Mouse (Mus musculus): ENCODE results near the gene Scd1. TPM values are rescaled to one million over a fixed set of nuclear protein-coding genes. Genes with fewer than 3 reads are reported as not detected.

The Scd1 gene
- total and polyA plus RNA-seq, 3 experiments = 225 to 314 (median 244) TPM

DNA sequence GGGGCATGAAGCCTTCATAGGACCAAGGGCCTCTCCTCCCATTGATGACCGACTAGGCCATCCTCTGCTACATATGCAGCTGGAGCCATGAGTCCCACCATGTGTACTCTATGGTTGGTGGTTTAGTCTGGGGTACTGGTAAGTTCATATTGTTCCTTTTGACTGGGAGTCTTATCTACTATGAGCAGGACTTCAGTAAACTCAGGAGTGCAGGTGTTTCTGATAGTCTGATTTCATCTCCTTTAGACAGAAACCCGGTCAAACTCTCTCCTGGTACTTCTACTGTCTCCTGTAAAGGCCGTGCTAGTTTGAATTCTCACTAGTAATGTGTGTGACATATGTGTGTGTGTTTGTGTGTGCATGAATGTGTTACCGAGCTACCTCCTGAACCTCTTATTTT, 41.9 kb downstream of the Scd1 start:
- Histone ChIP-seq H3K9ac (ENCODE audit: insufficient read depth, low read depth) (no peak overlapping the region), H3K27me3 (replicated peaks) (no peaks in the 10 kb centered on the region), H3K79me2 (replicated peaks; ENCODE audit: control insufficient read depth, extremely low read depth, insufficient read depth, poor library complexity, severe bottlenecking) (no peaks in the 10 kb centered on the region), H3K9me3 (replicated peaks; ENCODE audit: low read length) (no peaks in the 10 kb centered on the region), H3K36me3 (replicated peaks in 1 of 2; ENCODE audit: control insufficient read depth in 1 of 2, insufficient read depth in 1 of 2, low read length in 1 of 2) (no peaks in the 10 kb centered on the region), H3K27ac (ENCODE audit: insufficient read depth, low read depth) (no peak overlapping the region), H3K4me1 (ENCODE audit: control insufficient read depth in 1 of 2, insufficient read depth in 2 of 2) (peaks cover 0 to 33% of the 10 kb centered on the region in 2 experiments; a peak in 2 of 4 replicates), H3K4me3 (replicated peaks in 1 of 3; ENCODE audit: low read depth in 2 of 3, low read length in 2 of 3, poor library complexity in 1 of 3) (no peak overlapping the region), H3K4me2 (ENCODE audit: insufficient read depth, low read depth, poor library complexity, severe bottlenecking) (no peak overlapping the region)
- in situ Hi-C loops (cut with MboI; ENCODE audit: low pct_ligation_motif_present, low pct_unique_long_range_greater_than_20kb, low sequenced_read_pairs) (no loop called here), dilution Hi-C loops (cut with MboI; ENCODE audit: extremely low pct_ligation_motif_present, extremely low pct_unique_long_range_greater_than_20kb, low sequenced_read_pairs) (no loop called here)
- TF ChIP-seq CHD2 (IDR thresholded peaks at IDR 0.05; ENCODE audit: low read length) (no peak), ELF1 (IDR thresholded peaks at IDR 0.05; ENCODE audit: low read depth, low read length) (no peak), NELFE (IDR thresholded peaks at IDR 0.05; ENCODE audit: low read depth, low read length) (no peak), SMC3 (IDR thresholded peaks at IDR 0.05; ENCODE audit: low read depth, low read length) (no peak), USF1 (IDR thresholded peaks at IDR 0.05; ENCODE audit: low read depth, low read length) (no peak), CHD1 (IDR thresholded peaks at IDR 0.05; ENCODE audit: low read depth, low read length) (no peak), RCOR1 (conservative IDR thresholded peaks at IDR 0.05; ENCODE audit: low read depth, low read length) (no peak), MEF2A (IDR thresholded peaks at IDR 0.05; ENCODE audit: borderline replicate concordance, low read depth, low read length) (no peak), E2F4 (IDR thresholded peaks at IDR 0.05; ENCODE audit: insufficient replicate concordance, low read depth, low read length) (no peak), ZKSCAN1 (IDR thresholded peaks at IDR 0.05; ENCODE audit: borderline replicate concordance, low read depth, low read length) (no peak), MYC (IDR thresholded peaks at IDR 0.05; ENCODE audit: low read depth, low read length) (no peak), MAFK (IDR thresholded peaks at IDR 0.05; ENCODE audit: insufficient replicate concordance, low read length) (no peak), POLR2A (IDR thresholded peaks at IDR 0.05; ENCODE audit: low read depth, low read length) (no peak), IRF4 (IDR thresholded peaks at IDR 0.05; ENCODE audit: low read depth, low read length) (no peak), HCFC1 (IDR thresholded peaks at IDR 0.05; ENCODE audit: low read depth, low read length) (no peak)
- DNase-seq (ENCODE audit: extremely low read depth) = no peak

DNA sequence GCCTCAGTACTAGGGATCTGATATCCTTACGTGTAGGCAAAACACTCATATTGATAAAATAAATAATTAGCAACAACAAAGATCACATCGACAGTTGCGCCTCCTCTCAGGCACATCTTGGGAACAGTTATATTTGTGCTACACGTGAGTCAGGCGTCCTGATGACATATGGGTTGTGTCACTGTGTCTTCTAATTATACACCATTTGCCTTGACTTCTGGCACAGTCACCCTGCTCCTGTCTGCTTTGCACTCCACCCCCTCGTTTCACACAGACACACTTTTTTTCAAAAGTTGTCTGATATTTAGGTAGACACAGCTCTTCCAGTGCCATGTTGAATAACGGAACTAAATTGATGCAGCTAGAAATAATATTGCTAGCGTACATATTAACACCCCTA, 43.6 kb downstream of the Scd1 start:
- Histone ChIP-seq H3K4me1 (ENCODE audit: control insufficient read depth in 1 of 2, insufficient read depth in 2 of 2) (peaks cover 0 to 24% of the 10 kb centered on the region in 2 experiments; a peak in 2 of 4 replicates), H3K27me3 (replicated peaks) (no peaks in the 10 kb centered on the region), H3K4me3 (replicated peaks in 1 of 3; ENCODE audit: low read depth in 2 of 3, low read length in 2 of 3, poor library complexity in 1 of 3) (peak overlapping the region in 1 of 3 experiments; percentile 11), H3K9ac (ENCODE audit: insufficient read depth, low read depth) (no peak overlapping the region), H3K36me3 (replicated peaks in 1 of 2; ENCODE audit: control insufficient read depth in 1 of 2, insufficient read depth in 1 of 2, low read length in 1 of 2) (no peaks in the 10 kb centered on the region), H3K9me3 (replicated peaks; ENCODE audit: low read length) (no peaks in the 10 kb centered on the region), H3K4me2 (ENCODE audit: insufficient read depth, low read depth, poor library complexity, severe bottlenecking) (peak overlapping the region; percentile 76), H3K27ac (ENCODE audit: insufficient read depth, low read depth) (peak overlapping the region; percentile 37; the same call in 1 of the 2 replicates), H3K79me2 (replicated peaks; ENCODE audit: control insufficient read depth, extremely low read depth, insufficient read depth, poor library complexity, severe bottlenecking) (no peaks in the 10 kb centered on the region)
- peak; percentile 49 for DNase-seq (ENCODE audit: extremely low read depth)
- TF ChIP-seq MEF2A (IDR thresholded peaks at IDR 0.05; ENCODE audit: borderline replicate concordance, low read depth, low read length) (no peak), ZNF384 (IDR thresholded peaks at IDR 0.05; ENCODE audit: low read depth, low read length) (peak; percentile 58), CHD1 (IDR thresholded peaks at IDR 0.05; ENCODE audit: low read depth, low read length) (0 out of 2 replicates have a peak, but pooled peaks have one; percentile 32), MYC (IDR thresholded peaks at IDR 0.05; ENCODE audit: low read depth, low read length) (no peak), BHLHE40 (IDR thresholded peaks at IDR 0.05; ENCODE audit: low read depth, low read length) (peak; percentile 87), MXI1 (IDR thresholded peaks at IDR 0.05; ENCODE audit: low read depth, low read length) (0 out of 2 replicates have a peak, but pooled peaks have one; percentile 28), POLR2A (IDR thresholded peaks at IDR 0.05; ENCODE audit: low read depth, low read length) (no peak)
- in situ Hi-C loops (cut with MboI; ENCODE audit: low pct_ligation_motif_present, low pct_unique_long_range_greater_than_20kb, low sequenced_read_pairs) = no loop called here
- dilution Hi-C loops (cut with MboI; ENCODE audit: extremely low pct_ligation_motif_present, extremely low pct_unique_long_range_greater_than_20kb, low sequenced_read_pairs) = no loop called here
